24 mouse cellular contexts compared by ENCODE assay signal in the genomic region with DNA sequence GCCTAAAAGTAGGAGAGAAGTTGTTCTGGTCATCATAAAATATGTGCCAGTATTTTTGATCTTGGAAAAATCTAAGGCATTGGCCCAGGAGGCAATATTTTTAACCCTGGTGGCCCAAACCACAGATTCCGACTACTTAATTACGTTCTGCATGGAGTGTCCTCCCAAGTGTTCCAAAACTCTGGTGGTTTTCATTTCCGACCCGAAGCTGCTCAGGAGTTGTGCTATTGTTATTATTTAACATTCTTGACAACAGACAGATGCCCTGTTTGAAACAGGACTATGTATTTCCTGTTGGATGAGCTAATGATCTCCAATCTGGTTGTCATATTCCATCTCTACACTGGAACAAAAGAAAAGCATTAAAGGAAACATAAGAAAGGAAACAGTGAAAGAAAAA.
"Had no signal": no experiment of that assay in that cellular context is flagged by ENCODE, and none has a peak within 500 bp of the region (broad histone marks: within the 10 kb centered on the region; RNA-seq: fewer than 3 reads in every experiment).

No protein-coding gene starts in this region.

- DNase-seq: gastrocnemius, postnatal 10 days; gastrocnemius, postnatal 25 days; heart, adult 2 months; heart, postnatal 10 days; heart, postnatal 4 days; kidney, adult 2 months; kidney, adult 9 months; kidney, postnatal 14 days; kidney, postnatal 36 days; layer of hippocampus, adult 9-11 months; layer of hippocampus, postnatal 36 days; left cerebral cortex, postnatal 4 days had no signal

- H3K4me3 ChIP-seq: heart, adult 2 months; heart, embryonic 10.5 days; heart, embryonic 12.5 days; hindbrain, embryonic 10.5 days; hindbrain, embryonic 12.5 days; intestine, embryonic 15.5 days; kidney, embryonic 15.5 days; limb, embryonic 13.5 days; limb, embryonic 15.5 days; liver, embryonic 12.5 days had no signal

- H3K27ac ChIP-seq: heart, adult 2 months; heart, embryonic 10.5 days; hindbrain, embryonic 10.5 days; hindbrain, embryonic 12.5 days; hindbrain, embryonic 14.5 days; intestine, embryonic 15.5 days; kidney, embryonic 15.5 days; kidney, postnatal 0 days; limb, embryonic 13.5 days; limb, embryonic 15.5 days; liver, embryonic 12.5 days; liver, embryonic 14.5 days had no signal
